Mouse (Mus musculus) left cerebral cortex, postnatal 10 days (tissue): Measurements from ENCODE around the gene Fgf22. TPM values are rescaled to one million over a fixed set of nuclear protein-coding genes. Genes with fewer than 3 reads are reported as not detected.

Experiments used
- DNase-seq, 2 experiments: peaks; one replicate each; pipeline ENCODE4 v3.0.0; 2021 to 2022; ENCODE audit warnings: low spot score in 2 of 2, mixed read lengths in 1 of 2; ENCODE audit errors: extremely low spot score in 1 of 2
- intact Hi-C: fragments of 180-260 bp; cut with DNase I; formaldehyde crosslinking; loops from one replicate; pipeline ENCODE4 v1.15.1; 2025
- total RNA-seq, 2 experiments: library from RNA; stranded (reverse); gene quantifications; 2 replicates each; pipeline ENCODE4 v1.2.3; 2021

Fgf22 gene
- total RNA-seq, 2 experiments from 2014 or later, result 1.9 to 3.0 TPM

DNA sequence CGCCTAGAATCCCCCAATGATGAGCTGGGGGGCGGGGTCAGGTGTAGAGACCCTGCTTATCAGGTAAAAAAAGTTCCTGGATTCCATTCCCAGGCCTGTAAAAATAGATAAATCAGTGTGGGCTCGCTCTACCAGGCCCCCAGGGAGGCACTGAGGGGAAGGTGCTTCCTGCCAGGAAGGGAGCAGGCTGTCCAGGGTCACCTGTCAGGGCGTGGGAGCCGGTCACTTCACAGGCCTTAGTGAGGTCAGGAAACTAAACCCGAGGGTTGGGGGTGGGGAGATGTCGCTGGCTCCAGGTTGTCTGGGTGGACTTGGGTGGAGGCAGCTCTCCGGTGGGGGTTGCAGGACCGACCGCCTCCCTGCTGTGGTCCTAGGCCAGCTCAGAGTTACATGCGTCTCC lies 50.8 kb downstream of the Fgf22 start:
- peak in 1 of 2 experiments; percentile 85 for DNase-seq
- intact Hi-C loops, result no loop called here

DNA sequence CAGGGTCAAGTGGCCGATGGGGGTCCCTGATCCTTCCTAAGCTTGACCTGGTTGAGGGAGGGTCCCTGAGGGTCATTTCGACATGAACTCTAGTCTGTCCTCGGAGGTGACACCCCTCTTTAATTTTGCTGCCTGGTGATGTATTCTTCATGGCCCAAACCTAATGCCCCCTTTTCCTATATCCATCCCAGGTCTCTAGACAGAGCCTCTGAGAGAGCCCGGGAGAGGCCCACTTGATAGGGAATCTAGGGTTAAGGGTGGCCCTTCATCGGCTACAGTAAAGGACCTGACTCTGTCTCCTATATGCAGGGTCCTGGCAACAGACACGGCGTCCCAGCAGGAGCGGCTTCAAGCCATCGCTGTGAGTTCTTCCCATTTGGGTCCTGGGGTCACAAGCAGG lies 51.5 kb downstream of the Fgf22 start:
- no peak for DNase-seq
- intact Hi-C loops, result no loop called here

DNA sequence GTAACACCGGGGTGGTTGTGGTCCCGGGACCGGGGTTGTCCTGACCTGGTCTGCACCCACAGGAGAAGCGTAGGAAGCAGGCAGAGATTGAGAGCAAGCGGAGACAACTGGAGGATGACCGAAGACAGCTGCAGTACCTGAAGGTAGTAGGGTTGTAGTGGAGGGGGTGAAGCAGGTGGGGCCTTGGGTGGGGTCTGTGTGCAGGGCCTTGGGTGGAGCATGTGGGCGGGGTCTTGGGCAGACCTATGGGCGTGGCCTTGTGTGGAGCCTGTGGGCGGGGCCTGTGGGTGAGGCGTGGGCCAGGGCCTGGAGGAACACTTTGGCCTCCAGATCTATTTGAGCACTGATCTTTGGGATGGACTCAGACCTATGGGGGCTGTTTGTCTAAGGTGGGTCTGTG lies 52.1 kb downstream of the Fgf22 start:
- DNase-seq, result no peak
- intact Hi-C loops, result no loop called here

DNA sequence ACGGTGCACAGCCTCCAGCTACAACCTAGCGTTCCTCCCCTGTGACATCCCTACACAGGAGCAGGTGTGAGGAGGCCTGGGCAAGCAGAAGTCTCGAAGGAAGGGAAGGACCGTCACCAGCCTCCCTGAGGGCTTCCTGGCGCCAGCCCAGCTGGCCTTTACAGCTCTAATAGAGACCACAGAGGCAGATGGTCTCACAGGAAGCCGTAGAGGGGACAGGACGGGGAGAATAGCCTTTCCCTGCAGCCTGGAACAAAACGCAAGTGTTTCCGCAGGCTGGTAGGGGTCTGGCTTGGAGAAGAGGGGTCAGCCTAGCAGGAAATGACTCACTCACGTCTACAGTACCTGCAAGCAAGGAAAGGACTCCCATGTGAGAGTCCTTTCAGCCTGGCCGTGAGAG lies 53.0 kb downstream of the Fgf22 start:
- intact Hi-C loops, result no loop called here
- peak in 1 of 2 experiments; percentile 68 for DNase-seq

Other genes with a start within 250 kb of the Fgf22 start
- 1 to 10 TPM; 3.2 to 3.7 TPM for gene Plpp2, start 221.3 kb upstream of the Fgf22 start, total RNA-seq
- gene Mier2, start 199.9 kb upstream of the Fgf22 start, total RNA-seq, result 10 to 100 TPM; 47.5 to 50.2 TPM
- not detected for gene Theg, start 167.7 kb upstream of the Fgf22 start, total RNA-seq
- 10 to 100 TPM; 13.3 to 14.2 TPM for gene C2cd4c, start 141.1 kb upstream of the Fgf22 start, total RNA-seq
- gene Shc2, start 117.2 kb upstream of the Fgf22 start, total RNA-seq, result 10 to 100 TPM; 47.1 to 50.7 TPM
- gene Odf3l2, start 109.3 kb upstream of the Fgf22 start, total RNA-seq, result under 1 TPM; 0.39 to 0.73 TPM
- gene Madcam1, start 90.5 kb upstream of the Fgf22 start, total RNA-seq, result under 1 TPM; 0.47 to 0.49 TPM
- 10 to 100 TPM; 69.6 to 72.6 TPM for gene Tpgs1, start 85.7 kb upstream of the Fgf22 start, total RNA-seq
- 10 to 100 TPM; 64.9 to 66.8 TPM for gene Cdc34, start 72.9 kb upstream of the Fgf22 start, total RNA-seq
- gene Gzmm, start 66.1 kb upstream of the Fgf22 start, total RNA-seq, result 1 to 10 TPM; 1.2 to 1.5 TPM
- gene Bsg, start 50.6 kb upstream of the Fgf22 start, total RNA-seq, result 100 to 1,000 TPM; 697 to 706 TPM
- gene Hcn2, start 38.4 kb upstream of the Fgf22 start, total RNA-seq, result 10 to 100 TPM; 75.5 to 80.0 TPM
- 10 to 100 TPM; 40.1 to 43.7 TPM for gene Polrmt, start 8.5 kb upstream of the Fgf22 start, total RNA-seq
- 10 to 100 TPM; 90.7 to 95.8 TPM for gene Rnf126, start 11.9 kb downstream of the Fgf22 start, total RNA-seq
- gene Fstl3, start 22.2 kb downstream of the Fgf22 start, total RNA-seq, result 1 to 10 TPM; 1.7 to 2.6 TPM
- gene Prss57, start 35.9 kb downstream of the Fgf22 start, total RNA-seq, result under 1 TPM; 0.32 to 0.54 TPM
- 100 to 1,000 TPM; 430 to 432 TPM for gene Palm, start 38.5 kb downstream of the Fgf22 start, total RNA-seq
- gene Misp, start 65.9 kb downstream of the Fgf22 start, total RNA-seq, result under 1 TPM; 0.30 to 0.51 TPM
- gene Ptbp1, start 99.4 kb downstream of the Fgf22 start, total RNA-seq, result 10 to 100 TPM; 58.2 to 62.2 TPM
- 1 to 10 TPM; 4.5 to 5.2 TPM for gene Prtn3, start 119.4 kb downstream of the Fgf22 start, total RNA-seq
- gene Plppr3, start 119.6 kb downstream of the Fgf22 start, total RNA-seq, result 100 to 1,000 TPM; 135 to 142 TPM
- gene Elane, start 131.2 kb downstream of the Fgf22 start, total RNA-seq, result not detected
- gene Cfd, start 135.8 kb downstream of the Fgf22 start, total RNA-seq, result not detected
- 10 to 100 TPM; 55.4 to 61.9 TPM for gene Med16, start 153.8 kb downstream of the Fgf22 start, total RNA-seq
- gene Gm26602, start 155.8 kb downstream of the Fgf22 start, total RNA-seq, result not detected
- 1 to 10 TPM; 6.8 to 8.4 TPM for gene Kiss1r, start 161.9 kb downstream of the Fgf22 start, total RNA-seq
- 100 to 1,000 TPM; 389 to 406 TPM for gene R3hdm4, start 166.1 kb downstream of the Fgf22 start, total RNA-seq
- 1 to 10 TPM; 6.0 to 7.1 TPM for gene Arid3a, start 172.0 kb downstream of the Fgf22 start, total RNA-seq
- gene Wdr18, start 205.1 kb downstream of the Fgf22 start, total RNA-seq, result 10 to 100 TPM; 46.2 to 49.9 TPM
- under 1 TPM; 0.24 to 0.28 TPM for gene Grin3b, start 215.6 kb downstream of the Fgf22 start, total RNA-seq
- 100 to 1,000 TPM; 136 TPM for gene Tmem259, start 229.3 kb downstream of the Fgf22 start, total RNA-seq
- gene Cnn2, start 233.5 kb downstream of the Fgf22 start, total RNA-seq, result 10 to 100 TPM in 1 of 2 experiments, 1 to 10 TPM in 1; 8.9 to 12.4 TPM
- 1 to 10 TPM; 8.5 to 9.8 TPM for gene Abca7, start 241.4 kb downstream of the Fgf22 start, total RNA-seq